Mouse (Mus musculus): ENCODE results near the gene Dbndd2. TPM values are rescaled to one million over a fixed set of nuclear protein-coding genes. Genes with fewer than 3 reads are reported as not detected.

Dbndd2 gene
- 1 to 10 TPM; 6.0 to 8.9 TPM for polyA plus RNA-seq (2012; fragmentation: generic; extraction: Trizol)

DNA sequence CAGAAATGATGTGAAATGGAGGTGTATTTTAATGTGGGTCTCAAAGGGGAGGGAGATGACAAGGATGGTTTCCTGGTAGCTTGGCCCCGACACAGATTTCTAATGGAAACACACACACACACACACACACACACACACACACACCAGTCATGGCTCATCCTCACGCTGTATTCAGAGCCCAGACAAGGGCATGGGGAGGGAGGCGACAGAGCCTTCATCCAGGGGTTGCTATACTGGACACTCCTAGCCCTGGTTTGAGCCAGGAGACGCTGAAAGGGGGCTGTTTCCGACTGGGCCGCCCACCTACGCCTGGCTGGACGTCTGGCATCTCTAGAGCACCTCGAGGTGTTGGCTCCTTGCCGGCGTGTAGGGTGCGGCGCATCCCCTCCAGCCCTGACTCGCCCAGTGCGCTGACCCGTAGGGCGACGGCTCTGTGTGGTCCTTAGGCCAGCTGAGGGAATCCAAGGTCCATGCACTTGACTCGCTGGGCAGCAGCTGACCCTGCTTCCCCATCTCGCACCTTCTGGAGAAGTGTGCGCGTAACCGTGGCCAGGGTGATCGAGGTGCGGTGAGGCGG lies at the start of gene Dbndd2:
Dbndd2 (plus strand) TSS at position 426 of the 577 bp plus-strand sequence.

DNA sequence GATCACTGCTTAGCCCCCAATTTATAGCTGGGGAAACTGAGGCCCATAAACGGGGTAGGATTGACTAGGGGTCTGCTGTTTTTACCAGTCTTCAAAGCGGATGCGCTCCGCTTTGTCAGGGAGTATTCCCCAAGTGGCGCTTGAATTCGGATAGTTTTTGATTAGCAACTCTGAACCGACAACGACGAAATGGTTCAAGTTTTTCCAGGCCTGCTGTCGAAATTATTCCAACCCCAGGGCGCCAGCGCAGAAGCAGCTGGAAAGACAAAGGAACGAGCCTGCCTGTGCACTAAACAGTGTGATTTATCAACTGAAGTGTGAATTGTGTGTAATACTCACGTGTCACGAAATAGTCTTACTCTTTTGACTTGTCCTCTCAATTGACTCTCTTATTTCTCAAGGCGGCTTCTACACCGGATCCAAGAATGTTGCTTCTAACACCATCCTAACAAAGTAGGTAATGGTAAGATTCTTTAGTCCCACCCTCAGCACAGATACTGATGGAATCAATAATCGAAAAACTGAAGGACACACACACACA lies 42.4 kb upstream of the Dbndd2 start, which contains the start of gene Sdc4:
Sdc4 (minus strand) TSS at position 428 of the 541 bp plus-strand sequence.

DNA sequence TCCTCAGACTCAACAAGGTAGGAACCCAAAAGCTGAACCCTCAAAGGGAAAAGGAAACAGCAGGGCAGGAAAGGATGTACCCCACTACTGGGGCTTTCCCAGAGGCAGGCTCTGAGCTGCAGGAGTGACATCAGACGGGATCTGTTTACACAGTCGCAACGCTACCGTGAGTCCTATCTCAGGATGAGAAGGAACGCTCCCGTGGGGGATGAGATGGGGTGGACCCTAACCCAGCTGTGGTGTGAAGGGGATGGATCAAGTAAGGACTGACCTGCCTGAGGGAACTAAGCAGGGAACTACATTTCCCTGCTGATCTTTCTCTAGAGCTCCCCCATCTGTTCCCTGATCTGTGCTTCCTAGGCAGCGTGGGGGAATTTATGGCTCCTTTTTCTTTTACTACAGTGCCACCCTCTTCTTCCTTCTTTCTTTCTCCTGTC lies 29.0 kb upstream of the Dbndd2 start, which contains the start of gene Sys1:
Sys1 (plus strand) TSS at position 101 of the 437 bp plus-strand sequence.

DNA sequence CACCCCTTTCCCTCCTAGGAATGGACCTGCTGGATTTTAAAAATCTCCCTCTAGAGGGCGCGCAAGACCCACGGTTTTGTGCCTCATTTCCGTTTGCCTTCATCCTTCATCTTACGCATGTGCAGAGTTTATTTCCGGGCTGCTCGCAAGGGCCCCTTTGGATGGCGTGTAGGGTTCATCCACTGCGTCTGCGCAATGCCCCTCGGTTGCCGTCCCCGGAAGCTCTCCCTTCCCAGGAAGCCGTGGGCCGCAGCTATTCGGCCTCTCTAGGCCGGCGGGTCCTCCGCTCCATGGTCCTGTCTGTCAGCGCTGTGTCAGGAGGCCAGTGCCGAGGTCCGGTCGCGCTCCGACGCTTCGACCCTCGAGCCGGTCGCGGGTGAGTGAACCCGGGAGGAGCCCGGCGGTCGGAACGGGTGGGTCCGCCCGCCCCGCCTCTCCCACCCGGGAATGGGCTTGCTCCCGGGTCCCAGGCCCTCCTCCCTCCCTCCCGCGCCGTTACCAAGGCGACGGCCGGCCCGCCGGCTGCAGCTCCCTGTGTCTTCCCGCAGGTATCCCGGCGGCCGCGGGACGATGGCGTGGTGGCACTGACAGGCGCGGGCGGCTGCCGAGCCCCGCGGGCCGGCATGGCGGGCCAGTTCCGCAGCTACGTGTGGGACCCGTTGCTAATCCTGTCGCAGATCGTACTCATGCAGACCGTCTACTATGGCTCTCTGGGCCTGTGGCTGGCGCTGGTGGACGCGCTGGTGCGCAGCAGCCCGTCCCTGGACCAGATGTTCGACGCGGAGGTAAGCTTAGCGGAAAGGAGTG lies 25.0 kb upstream of the Dbndd2 start, which contains the start of gene Gm20458:
Gm20458 (plus strand) TSS at position 223 of the 807 bp plus-strand sequence.

DNA sequence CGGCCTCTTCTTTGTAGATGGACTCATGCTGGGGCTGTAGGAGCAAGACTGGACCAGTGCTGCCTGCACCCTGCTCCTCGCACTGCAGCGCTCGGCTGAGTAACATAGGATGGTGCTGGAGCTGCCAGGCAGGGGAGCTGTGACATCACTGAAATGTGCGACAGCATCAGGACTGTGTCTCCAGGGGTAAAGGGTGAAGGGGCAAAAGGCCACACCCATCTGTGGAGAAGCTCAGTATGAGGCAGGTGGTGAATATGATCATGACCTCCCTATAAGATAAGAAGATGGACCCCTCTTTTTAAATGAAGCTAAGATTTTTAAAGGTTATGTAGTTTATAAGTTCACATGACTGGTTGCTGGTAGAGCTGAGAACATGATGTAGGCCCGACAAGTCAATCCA lies 12.3 kb upstream of the Dbndd2 start, which contains the start of gene Trp53tg5:
Trp53tg5 (minus strand) TSS at position 101 of the 400 bp plus-strand sequence.

DNA sequence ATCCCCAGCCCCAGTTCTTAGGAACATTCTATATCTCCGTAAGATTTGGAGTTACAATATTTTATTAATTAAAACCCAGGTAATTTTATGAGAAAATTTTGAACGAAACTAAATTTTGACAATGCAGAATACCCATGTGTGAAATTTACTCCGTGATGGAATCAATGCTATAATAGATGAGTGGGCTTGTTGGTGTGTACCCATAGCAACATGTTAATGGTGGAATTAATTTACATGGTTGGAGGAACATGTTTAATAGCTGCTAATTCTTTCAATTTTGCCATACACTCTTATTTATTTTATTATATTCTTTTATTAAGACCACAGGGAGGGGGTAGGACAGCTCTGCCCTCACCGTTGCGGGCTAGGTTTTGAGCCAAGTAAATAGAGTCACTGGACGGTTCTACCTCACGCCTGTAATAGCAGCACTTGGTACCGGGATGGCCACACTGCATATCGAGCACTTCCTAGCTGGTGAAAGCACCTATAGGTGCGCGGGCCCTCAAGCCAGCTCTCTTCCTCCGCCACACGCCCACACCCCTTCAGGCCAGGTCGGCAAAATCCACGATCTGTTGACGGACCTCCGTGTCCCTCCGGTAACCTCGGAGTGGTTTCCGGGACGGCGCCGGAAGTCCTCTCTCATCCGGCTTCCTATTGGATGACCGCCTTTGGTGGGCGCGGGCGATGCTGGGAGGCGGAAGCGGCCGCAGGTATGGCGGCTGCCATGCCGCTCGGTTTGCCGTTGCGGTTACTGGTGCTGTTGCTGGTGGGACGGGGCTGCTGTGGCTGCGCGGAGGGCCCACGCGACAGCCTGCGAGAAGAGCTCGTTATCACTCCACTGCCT lies 11.2 kb downstream of the Dbndd2 start, which contains the start of gene Pigt:
Pigt (plus strand) TSS at position 674 of the 844 bp plus-strand sequence.

Other genes with a start within 250 kb of the Dbndd2 start
- gene Svs2, start 247.6 kb upstream of the Dbndd2 start, polyA plus RNA-seq (2012; fragmentation: generic; extraction: Trizol), result not detected
- not detected for gene Svs3b, start 229.5 kb upstream of the Dbndd2 start, polyA plus RNA-seq (2012; fragmentation: generic; extraction: Trizol)
- not detected for gene Svs4, start 207.6 kb upstream of the Dbndd2 start, polyA plus RNA-seq (2012; fragmentation: generic; extraction: Trizol)
- not detected for gene Svs3a, start 196.8 kb upstream of the Dbndd2 start, polyA plus RNA-seq (2012; fragmentation: generic; extraction: Trizol)
- gene Svs6, start 169.4 kb upstream of the Dbndd2 start, polyA plus RNA-seq (2012; fragmentation: generic; extraction: Trizol), result not detected
- gene Svs5, start 153.4 kb upstream of the Dbndd2 start, polyA plus RNA-seq (2012; fragmentation: generic; extraction: Trizol), result not detected
- 1 to 10 TPM; 5.8 to 9.0 TPM for gene Slpi, start 97.0 kb upstream of the Dbndd2 start, polyA plus RNA-seq (2012; fragmentation: generic; extraction: Trizol)
- gene Rbpjl, start 83.0 kb upstream of the Dbndd2 start, polyA plus RNA-seq (2012; fragmentation: generic; extraction: Trizol), result under 1 TPM in 1 of 2 experiments, not detected in 1; 0.02 TPM
- 1 to 10 TPM in 1 of 2 experiments, under 1 TPM in 1; 0.02 to 1.3 TPM for gene Matn4, start 80.9 kb upstream of the Dbndd2 start, polyA plus RNA-seq (2012; fragmentation: generic; extraction: Trizol)
- gene Sdc4, start 42.2 kb upstream of the Dbndd2 start, polyA plus RNA-seq (2012; fragmentation: generic; extraction: Trizol), result 100 to 1,000 TPM in 1 of 2 experiments, 10 to 100 TPM in 1; 15.9 to 107 TPM
- gene Sys1, start 29.1 kb upstream of the Dbndd2 start, polyA plus RNA-seq (2012; fragmentation: generic; extraction: Trizol), result 10 to 100 TPM; 54.4 to 73.3 TPM
- gene Gm20458, start 25.1 kb upstream of the Dbndd2 start, polyA plus RNA-seq (2012; fragmentation: generic; extraction: Trizol), result 10 to 100 TPM; 15.0 to 18.1 TPM
- gene Trp53tg5, start 12.4 kb upstream of the Dbndd2 start, polyA plus RNA-seq (2012; fragmentation: generic; extraction: Trizol), result not detected
- gene Pigt, start 11.4 kb downstream of the Dbndd2 start, polyA plus RNA-seq (2012; fragmentation: generic; extraction: Trizol), result 100 to 1,000 TPM in 1 of 2 experiments, 10 to 100 TPM in 1; 77.8 to 142 TPM
- not detected for gene Wfdc2, start 76.3 kb downstream of the Dbndd2 start, polyA plus RNA-seq (2012; fragmentation: generic; extraction: Trizol)
- gene Spint3, start 87.4 kb downstream of the Dbndd2 start, polyA plus RNA-seq (2012; fragmentation: generic; extraction: Trizol), result not detected
- gene Wfdc6a, start 99.3 kb downstream of the Dbndd2 start, polyA plus RNA-seq (2012; fragmentation: generic; extraction: Trizol), result not detected
- not detected for gene Eppin, start 107.5 kb downstream of the Dbndd2 start, polyA plus RNA-seq (2012; fragmentation: generic; extraction: Trizol)
- not detected for gene Wfdc6b, start 127.4 kb downstream of the Dbndd2 start, polyA plus RNA-seq (2012; fragmentation: generic; extraction: Trizol)
- gene Wfdc8, start 127.5 kb downstream of the Dbndd2 start, polyA plus RNA-seq (2012; fragmentation: generic; extraction: Trizol), result not detected
- gene Wfdc16, start 152.7 kb downstream of the Dbndd2 start, polyA plus RNA-seq (2012; fragmentation: generic; extraction: Trizol), result not detected
- gene Wfdc10, start 169.9 kb downstream of the Dbndd2 start, polyA plus RNA-seq (2012; fragmentation: generic; extraction: Trizol), result not detected
- gene Wfdc9, start 170.5 kb downstream of the Dbndd2 start, polyA plus RNA-seq (2012; fragmentation: generic; extraction: Trizol), result not detected
- gene Wfdc11, start 188.0 kb downstream of the Dbndd2 start, polyA plus RNA-seq (2012; fragmentation: generic; extraction: Trizol), result not detected
- under 1 TPM in 1 of 2 experiments, not detected in 1; 0.04 TPM for gene Wfdc13, start 199.0 kb downstream of the Dbndd2 start, polyA plus RNA-seq (2012; fragmentation: generic; extraction: Trizol)
- gene Spint4, start 212.4 kb downstream of the Dbndd2 start, polyA plus RNA-seq (2012; fragmentation: generic; extraction: Trizol), result not detected
- not detected for gene Spint5, start 229.2 kb downstream of the Dbndd2 start, polyA plus RNA-seq (2012; fragmentation: generic; extraction: Trizol)